Mouse (Mus musculus) G1E (cell line): Measurements from ENCODE around the gene Arhgef19.

Source experiments
- CTCF ChIP-seq: IDR thresholded peaks from 2 replicates; pipeline ENCODE4 v1.5.1; 2012; ENCODE audit warnings: low read depth, low read length, inconsistent platforms, mixed read lengths
- GATA1 ChIP-seq: IDR thresholded peaks from 2 replicates; pipeline ENCODE4 v1.6.1; 2012; ENCODE audit warnings: borderline replicate concordance, low read length, inconsistent platforms, mixed read lengths
- GATA2 ChIP-seq: IDR thresholded peaks from 2 replicates; pipeline ENCODE4 v1.6.1; 2012; ENCODE audit warnings: low read depth, low read length, inconsistent platforms, borderline replicate concordance
- POLR2AphosphoS5 ChIP-seq: IDR thresholded peaks from 2 replicates; pipeline ENCODE4 v1.6.1; 2012; ENCODE audit warnings: low read depth, low read length, inconsistent platforms; ENCODE audit not compliant: insufficient replicate concordance
- TAL1 ChIP-seq: conservative IDR thresholded peaks from 2 replicates; pipeline ENCODE4 v1.6.1; 2012; ENCODE audit warnings: low read depth, low read length, inconsistent platforms, mixed read lengths

DNA sequence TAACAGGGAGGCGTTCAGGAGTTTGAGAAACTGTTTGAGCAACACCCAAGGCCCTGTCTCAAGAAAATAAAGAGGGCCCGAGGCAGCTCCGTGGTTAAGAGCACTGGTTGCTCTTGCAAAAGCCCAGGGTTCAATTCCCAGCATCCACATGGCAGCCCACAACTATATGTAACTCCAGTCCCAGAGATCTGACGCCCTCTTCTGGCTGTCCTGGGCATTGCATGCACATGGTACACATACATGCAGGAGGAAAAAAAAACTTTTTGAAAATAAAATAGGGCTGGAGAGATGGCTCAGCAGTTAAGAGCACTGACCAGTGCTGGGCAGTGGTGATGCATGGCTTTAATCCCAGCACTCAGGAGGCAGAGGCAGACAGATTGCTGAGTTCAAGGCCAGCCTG, 29.1 kb downstream of the Arhgef19 start:
- TF ChIP-seq CTCF = no peak
- TF ChIP-seq POLR2AphosphoS5 = no peak
- no peak for TF ChIP-seq GATA1
- no peak for TF ChIP-seq TAL1
- no peak for TF ChIP-seq GATA2
